Mouse (Mus musculus) adipose tissue, adult 10 weeks (tissue): ENCODE measurements around the gene Parp3. TPM values are rescaled to one million over a fixed set of nuclear protein-coding genes. Genes with fewer than 3 reads are reported as not detected.

Experiments used
- polyA plus RNA-seq: library from polyadenylated mRNA; stranded (reverse); fragments of 350-450 nt; fragmentation: Illumina TruSeq; extraction: RNeasy Lipid Tissue Mini Kit (QIAGEN cat#74804); gene quantifications from one replicate; pipeline ENCODE4 v1.2.3, GENCODE M21; 2014; ENCODE audit warnings: low read depth, low replicate concordance

Gene Parp3
- polyA plus RNA-seq: 58.9 TPM

GRCm38 (mm10) chr9:106476924-106477484, at the start of gene Parp3:
Gene Parp3 (minus strand): TSS chr9:106476949.

GRCm38 (mm10) chr9:106514273-106514672, 37.5 kb upstream of the Parp3 start, which contains the start of gene Iqcf5:
Gene Iqcf5 (plus strand): TSS chr9:106514573.

GRCm38 (mm10) chr9:106499667-106500066, 22.9 kb upstream of the Parp3 start, which contains the start of gene Iqcf1:
Gene Iqcf1 (plus strand): TSS chr9:106499967.

GRCm38 (mm10) chr9:106475663-106476001, 1.1 kb downstream of the Parp3 start, which contains the start of gene Rrp9:
Gene Rrp9 (plus strand): TSS chr9:106475963.

GRCm38 (mm10) chr9:106465571-106466200, 11.1 kb downstream of the Parp3 start, which contains the start of gene Gpr62:
Gene Gpr62 (minus strand): TSS chr9:106465938.

GRCm38 (mm10) chr9:106453271-106454070, 23.3 kb downstream of the Parp3 start, which contains the start of gene Pcbp4:
Gene Pcbp4 (plus strand): TSS chr9:106453291.

GRCm38 (mm10) chr9:106447348-106447747, 29.4 kb downstream of the Parp3 start, which contains the start of the genes Abhd14b and Abhd14a:
Gene Abhd14b (plus strand): TSS chr9:106447459.
Gene Abhd14a (minus strand): TSS chr9:106447678.

GRCm38 (mm10) chr9:106429221-106430014, 47.3 kb downstream of the Parp3 start, which contains the start of gene Rpl29:
Gene Rpl29 (plus strand): TSS chr9:106429454.

Other genes starting within 250 kb of the Parp3 start
- gene Alas1, start 228.3 kb downstream of the Parp3 start, polyA plus RNA-seq: 233 TPM
- gene Poc1a, start 195.9 kb downstream of the Parp3 start, polyA plus RNA-seq: 3.4 TPM
- 16.6 TPM for gene Dusp7, start 108.3 kb downstream of the Parp3 start, polyA plus RNA-seq
- gene Rpl29, start 47.5 kb downstream of the Parp3 start, polyA plus RNA-seq: 770 TPM
- 14.4 TPM for gene Acy1, start 38.6 kb downstream of the Parp3 start, polyA plus RNA-seq
- 105 TPM for gene Abhd14b, start 29.5 kb downstream of the Parp3 start, polyA plus RNA-seq
- gene Abhd14a, start 29.3 kb downstream of the Parp3 start, polyA plus RNA-seq: 19.6 TPM
- 25.9 TPM for gene Pcbp4, start 23.7 kb downstream of the Parp3 start, polyA plus RNA-seq
- gene Gpr62, start 11.0 kb downstream of the Parp3 start, polyA plus RNA-seq: 0.60 TPM
- 19.8 TPM for gene Rrp9, start 986 bp downstream of the Parp3 start, polyA plus RNA-seq
- gene Iqcf1, start 23.0 kb upstream of the Parp3 start, polyA plus RNA-seq: 5.6 TPM
- 5.1 TPM for gene Iqcf5, start 37.6 kb upstream of the Parp3 start, polyA plus RNA-seq
- 28.7 TPM for gene Iqcf3, start 84.7 kb upstream of the Parp3 start, polyA plus RNA-seq
- gene Iqcf4, start 94.0 kb upstream of the Parp3 start, polyA plus RNA-seq: 13.9 TPM
- gene Iqcf6, start 149.6 kb upstream of the Parp3 start, polyA plus RNA-seq: 1.0 TPM
- not detected for gene Grm2, start 179.1 kb upstream of the Parp3 start, polyA plus RNA-seq
- gene Tex264, start 209.0 kb upstream of the Parp3 start, polyA plus RNA-seq: 68.3 TPM